Mouse (Mus musculus) right cerebral cortex, postnatal 25 days (tissue): Measurements from ENCODE around the gene Smox.
A peak's percentile ranks its signal among the peaks of the same experiment; 100 is the strongest.

ENCODE experiments used
- DNase-seq: peaks from one replicate; pipeline ENCODE4 v3.0.0; 2022

Smox gene

DNA sequence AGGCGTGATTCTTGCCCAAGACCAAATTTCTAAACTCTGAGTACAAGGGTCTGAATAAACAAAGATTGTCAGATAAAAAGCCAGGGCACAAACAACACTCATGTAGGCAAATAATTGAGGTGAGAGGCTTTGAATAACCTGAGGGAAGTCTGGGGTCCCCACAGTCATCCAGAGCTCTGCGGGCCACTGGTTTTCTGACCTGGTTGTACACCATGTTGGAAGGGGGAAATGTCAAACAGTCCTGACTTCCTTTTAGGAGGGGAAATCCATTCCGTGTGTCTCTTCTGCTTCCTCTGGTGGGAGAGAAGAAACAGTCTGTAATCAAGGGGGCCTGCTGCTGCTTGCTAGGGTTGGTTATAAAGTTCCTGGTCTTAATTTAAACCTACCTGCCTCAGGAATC lies 5.2 kb upstream of the Smox start:
- DNase-seq = no peak

DNA sequence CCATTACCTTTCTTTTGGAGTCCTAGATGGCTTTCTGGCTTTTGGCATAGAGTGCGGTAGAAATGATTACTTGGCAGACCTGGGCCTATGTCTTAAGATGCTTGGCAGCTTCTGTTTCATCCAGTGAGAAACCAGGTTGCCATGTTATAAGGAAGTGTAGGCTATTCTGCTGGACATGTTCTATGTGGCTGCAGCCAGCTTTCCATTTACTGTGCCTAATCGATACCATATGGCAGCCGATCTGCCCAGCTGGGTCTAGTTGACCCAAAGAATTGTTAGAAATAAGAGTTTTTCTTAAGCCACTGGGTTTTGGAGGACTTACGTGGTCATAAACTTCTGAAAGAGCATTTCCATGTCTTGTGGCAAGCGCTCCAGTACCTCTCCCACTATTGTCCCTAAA lies 4.0 kb upstream of the Smox start:
- DNase-seq = no peak

DNA sequence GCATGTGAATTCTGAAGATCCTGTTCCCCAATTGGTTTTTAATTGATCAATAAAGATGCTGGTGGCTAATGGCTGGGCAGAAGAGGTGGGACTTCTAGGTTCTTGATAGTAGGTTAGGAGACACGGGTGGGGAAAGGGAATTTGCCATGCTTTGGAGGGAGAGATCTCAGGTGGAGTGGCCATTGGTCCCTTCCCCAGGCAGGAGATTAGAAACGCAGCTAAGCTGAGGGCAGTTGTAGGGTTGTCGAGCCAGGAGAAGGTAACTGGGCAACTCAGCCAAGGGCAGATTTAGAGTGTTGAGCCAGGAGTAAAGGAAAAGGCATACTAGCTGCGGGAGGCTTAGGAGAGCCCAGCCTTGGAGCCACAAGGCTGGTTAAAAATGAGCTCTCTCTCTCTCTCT lies 3.0 kb upstream of the Smox start:
- no peak for DNase-seq

DNA sequence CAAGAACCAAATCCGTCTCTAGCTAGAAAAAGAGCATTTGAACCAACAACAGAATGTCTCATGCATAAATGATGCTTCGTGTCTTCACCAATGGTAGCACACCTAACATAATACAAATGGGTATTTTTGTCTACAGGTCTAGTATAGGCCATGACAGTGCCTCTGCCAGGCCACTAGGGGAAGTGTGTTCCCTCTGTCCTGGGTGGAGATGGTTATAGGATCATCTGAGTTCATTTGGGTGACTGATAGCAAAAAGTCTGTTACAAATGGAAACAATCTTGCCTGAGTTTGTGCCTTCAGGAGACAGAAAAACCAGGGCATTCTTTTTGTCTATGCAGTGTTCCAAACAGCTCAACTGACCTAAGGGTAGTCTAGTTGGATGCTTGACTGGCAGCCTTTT lies 2.4 kb upstream of the Smox start:
- DNase-seq = no peak

DNA sequence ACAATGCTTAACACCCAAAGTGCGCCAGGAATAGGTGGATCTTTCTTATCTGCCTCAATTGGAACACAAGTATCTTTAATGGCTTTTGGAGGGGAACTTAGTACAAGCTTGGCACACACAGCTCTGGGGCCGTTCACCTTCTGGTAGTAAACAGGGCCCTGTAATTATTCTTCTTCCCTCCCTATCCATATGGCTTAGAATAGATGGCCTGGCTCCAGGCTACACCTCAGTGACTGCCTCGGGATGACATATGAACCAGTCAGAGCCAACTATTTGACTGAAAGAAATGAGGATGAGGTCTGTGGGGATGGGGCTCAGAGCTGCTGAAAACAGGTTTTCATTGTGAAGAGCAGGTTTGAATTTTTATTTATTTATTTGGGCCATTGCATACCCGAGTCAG lies 1.7 kb upstream of the Smox start:
- no peak for DNase-seq

DNA sequence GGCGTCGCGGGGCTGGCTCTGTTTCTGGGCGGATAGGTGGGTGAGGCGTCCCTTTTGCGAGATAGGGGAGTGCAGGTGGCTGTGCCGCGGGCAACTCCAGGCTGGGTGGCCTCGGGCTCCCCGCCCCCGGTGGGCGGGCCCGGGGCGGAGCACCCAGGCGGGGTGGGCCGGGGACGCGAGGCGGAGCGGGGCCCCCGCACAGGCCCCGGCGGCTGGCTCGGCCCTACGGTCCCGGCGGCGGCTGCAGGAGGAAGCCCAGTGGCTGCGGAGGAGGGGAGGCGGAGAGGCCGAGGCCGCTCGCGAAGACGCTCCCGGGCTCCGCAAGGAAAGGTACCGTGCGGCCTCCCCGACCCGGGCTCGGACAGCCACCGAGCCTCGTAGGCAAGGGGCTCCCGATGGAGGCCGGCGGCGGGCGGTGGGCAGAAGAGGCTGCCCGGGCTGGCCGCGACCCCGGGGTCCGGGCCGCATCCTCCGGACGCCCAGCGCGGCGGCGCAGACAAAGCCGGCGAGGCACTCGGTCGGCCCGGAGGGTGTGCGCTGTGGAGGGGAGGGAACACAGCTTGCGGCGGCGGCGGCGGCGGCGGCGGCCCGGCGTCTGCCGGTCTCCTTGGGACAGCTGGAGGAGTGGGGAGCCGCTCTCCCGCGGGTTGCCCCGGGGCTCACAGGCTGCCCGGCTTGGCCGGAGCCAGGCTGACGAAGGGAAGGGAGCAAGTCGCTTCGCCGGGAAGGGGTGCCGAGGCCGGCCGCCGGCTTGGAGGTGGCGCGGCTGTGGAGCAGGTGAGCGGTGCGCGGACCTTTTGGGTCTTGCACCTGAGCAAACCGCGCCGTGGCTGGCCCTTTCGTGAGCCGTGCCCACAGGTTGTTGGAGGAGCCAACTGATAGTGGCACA lies 655 bp downstream of the Smox start:
- peak; percentile 87 for DNase-seq

DNA sequence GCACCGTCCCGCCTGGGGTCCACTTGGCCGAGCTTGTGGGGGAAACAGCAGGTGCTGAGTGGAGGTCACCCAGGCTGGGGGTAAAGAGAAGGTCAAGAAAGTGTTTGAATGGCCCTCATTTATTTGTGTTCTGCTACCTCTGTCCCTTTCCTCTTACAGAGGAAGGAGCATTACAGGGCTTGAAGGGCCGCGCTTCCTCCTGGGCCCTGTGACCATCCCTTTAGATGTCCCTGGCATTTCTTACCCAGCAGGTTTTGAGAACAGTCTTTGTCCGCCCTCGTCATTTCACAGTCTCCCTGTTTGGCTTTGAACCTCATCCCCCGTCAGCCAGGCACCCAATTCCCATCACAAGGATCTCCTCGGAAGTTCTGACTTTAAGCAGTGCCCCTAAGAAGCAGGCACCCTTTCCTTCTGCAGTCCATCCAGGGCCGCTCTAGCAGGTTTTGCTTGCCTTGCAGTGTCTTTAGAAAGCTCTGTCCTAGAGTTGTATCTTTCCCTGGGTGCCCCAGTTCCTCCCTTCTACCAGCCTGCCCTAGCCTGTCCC lies 1.4 kb downstream of the Smox start:
- no peak for DNase-seq

DNA sequence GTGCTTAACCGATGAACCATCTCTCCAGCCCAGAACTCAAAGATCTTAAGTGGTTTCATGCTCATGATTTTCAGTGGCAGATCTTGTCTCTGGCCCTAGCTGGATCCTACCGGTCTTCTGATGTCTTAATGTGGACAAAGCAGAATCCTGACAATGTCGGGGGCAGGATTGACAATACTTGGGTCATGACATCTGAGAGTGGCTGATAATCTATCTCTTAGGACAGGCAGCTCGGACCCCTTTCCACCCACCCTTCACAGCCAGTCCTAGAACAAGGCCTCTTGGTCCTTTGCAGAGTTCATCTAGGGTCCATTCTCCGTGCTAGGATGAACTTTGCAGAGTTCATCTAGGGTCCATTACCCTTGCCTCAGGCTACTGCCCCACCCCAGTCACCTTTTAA lies 2.1 kb downstream of the Smox start:
- DNase-seq = no peak

DNA sequence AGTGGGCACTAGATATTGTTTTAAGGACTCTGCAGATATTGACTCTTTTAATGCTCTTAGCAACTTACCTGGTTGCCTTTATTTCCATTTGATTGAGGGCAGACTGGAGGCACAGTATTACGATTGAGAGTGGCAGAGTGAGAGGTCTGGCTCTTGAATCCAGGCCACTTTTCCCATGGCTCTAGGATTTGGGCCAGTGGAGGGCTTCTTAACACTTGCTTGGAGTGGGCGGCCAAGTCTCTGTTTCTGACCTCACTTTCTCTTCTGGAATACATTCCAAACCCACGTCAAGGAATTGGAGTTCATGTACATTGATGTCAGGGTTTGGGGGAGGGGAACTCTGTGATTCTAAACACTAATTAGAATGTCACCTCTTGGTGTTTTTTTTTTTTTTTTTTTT lies 4.0 kb downstream of the Smox start:
- no peak for DNase-seq

DNA sequence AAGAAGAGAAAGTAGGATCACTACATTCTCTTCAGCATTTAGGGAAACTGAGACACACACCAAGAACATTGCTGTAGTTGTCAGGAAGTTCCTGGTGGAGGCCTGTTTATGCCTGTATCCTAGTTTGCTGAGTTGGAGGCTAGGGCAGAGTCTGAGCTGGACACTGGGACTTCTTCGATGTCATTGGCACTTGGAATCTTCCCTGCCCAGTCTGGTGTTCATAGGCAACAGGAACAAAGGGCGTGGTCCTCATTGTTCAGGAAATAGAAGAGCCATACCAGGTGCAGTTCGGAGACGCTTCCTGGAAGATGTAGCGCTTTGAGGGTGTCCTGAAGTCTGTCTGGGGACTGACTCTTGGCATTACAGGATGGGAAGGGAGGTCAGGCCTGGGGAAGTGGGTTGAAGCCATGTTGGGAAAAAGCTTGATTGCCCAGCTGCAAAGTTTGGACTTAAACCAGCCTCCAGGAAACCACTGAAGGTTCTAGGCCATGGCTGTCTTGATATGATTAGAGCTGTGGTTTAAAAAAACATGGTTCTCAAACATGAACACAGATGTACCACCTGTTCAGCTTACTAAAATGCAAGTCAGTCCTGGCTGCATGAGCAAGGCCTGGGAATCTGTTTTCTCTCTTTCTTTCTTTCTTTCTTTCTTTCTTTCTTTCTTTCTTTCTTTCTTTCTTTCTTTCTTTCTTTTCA lies 5.0 kb downstream of the Smox start:
- no peak for DNase-seq

DNA sequence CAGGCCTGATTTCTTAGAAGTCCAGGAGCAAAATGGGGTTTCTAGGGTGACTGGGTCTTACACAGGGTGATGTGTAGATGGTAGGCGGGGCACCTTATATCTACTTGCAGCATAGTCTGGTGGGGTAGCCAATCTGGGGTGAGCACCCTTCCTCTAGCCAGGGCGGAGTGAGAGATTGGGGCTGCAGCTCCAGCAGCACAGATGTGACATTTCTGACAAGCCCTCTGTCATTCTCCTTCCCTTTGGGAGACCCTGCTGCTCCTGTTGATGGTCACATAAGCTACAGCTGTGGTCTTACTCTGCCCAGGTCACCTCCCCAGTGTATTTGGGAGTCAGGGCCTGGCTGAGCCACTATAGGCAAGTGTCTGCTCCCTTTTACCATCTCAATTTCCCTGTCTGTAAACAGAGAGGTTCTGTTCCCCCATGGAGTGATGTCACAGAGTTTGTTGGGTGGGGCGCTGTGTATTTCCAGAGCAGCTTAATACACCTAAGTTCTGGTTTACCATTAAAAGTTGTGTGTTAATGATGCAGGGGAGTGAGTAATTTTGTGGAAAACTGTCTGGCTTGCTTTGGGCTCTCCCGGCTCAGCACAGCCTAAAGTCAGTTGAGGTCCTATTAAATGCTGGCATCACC lies 6.0 kb downstream of the Smox start:
- no peak for DNase-seq

DNA sequence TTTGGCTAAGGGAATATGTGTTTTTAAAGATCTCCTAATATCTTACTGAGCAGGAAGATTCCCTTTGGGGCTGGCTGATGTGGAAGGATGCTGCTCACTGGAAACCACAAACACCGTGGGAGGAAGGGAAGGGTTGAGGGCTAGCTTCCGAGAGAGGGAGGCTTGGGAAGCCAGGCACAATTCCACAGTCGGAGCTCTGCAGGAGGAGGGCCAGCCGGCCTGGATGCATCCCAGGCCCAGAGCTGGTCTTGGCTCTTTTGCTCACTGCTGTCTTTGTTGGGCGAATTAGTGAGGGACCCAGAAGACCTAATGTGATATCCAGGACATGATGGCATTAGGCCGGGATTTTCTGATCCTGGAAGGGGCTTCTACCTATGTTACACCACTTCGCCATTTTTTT lies 6.9 kb downstream of the Smox start:
- DNase-seq = no peak

DNA sequence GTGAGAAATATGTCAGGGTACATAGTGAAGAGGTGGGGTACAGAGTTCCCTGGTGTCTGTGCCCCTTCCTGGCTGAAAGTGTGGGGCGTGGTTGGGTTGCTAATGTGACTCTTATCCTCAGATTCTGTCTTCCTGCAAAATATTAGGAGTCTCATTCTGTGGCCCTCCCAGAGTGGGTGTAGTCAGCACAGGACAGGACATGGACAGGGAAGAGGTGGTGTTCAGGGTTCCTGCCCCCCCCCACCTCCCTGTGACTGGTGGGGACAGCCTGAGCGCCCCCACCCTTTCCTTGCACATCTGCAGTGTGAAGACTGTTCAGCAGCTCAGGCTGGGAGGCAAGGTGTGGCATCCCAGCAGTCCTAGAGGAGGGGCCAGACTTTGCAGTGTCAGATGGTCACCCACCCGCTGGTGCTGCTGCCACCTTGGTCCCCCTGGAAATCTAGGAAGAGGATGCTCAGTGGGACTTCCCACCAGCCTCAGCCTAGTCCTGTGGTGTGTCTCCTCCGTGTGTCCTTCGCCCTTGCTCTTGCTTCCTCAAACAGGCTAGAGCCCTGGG lies 8.1 kb downstream of the Smox start:
- DNase-seq = no peak

DNA sequence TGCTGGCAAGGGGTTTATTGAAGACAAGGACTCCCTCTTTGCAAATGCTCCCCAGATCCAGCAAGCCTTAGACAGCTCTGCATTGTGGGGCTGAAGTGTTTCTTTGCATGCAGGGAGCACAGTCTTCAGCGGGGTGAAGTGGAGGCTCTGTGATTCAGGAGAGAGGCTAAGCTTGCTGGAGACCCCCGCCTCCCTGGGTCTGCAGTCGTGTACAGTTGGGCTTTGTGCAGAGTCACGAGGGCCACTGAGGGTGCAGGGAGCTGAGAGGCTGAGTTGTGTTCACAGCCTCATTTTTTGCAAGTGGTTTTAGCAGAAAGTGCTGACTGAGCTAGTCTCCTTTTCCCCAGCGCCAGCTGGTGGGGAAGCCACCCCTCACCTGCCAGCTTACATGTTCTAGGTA lies 10.6 kb downstream of the Smox start:
- DNase-seq = no peak

DNA sequence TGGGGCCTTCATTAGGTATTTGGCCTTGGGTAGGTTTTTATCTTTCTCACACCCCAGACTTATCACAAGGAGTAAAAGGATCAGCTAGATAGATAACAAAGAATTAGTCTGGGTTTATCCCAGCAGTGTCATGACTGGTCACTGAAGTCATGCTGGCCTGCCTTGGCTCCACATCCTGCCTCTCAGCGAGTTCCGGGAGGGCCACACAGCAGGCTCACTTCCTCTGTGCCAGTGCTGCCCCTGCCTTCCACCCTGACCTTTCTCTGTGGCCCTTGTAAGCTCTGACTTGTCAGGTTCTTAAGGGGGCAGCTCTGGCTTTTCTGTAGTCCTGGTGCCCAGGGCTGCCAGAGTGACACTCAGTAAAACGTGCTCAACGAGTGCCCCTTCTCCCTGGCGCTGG lies 11.3 kb downstream of the Smox start:
- no peak for DNase-seq

DNA sequence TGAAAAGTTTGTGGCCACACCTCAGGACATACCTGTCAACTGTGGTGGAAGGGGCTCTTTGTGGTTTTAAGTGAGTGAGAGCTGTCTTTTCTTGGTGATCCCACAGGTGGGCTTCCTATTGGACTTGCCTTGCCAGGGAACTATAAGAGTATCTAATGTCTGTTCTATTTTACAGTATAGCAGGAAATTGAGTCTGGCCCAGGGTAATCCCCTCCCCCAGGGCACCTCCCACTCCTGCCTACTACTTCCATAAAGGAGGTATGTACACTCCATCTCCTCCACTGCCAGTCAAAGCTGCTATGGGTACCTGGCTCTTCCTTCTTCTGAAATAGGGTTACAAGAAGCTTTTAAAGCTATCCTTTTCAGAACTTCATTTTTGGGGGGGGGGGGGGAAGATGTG lies 14.1 kb downstream of the Smox start:
- no peak for DNase-seq

DNA sequence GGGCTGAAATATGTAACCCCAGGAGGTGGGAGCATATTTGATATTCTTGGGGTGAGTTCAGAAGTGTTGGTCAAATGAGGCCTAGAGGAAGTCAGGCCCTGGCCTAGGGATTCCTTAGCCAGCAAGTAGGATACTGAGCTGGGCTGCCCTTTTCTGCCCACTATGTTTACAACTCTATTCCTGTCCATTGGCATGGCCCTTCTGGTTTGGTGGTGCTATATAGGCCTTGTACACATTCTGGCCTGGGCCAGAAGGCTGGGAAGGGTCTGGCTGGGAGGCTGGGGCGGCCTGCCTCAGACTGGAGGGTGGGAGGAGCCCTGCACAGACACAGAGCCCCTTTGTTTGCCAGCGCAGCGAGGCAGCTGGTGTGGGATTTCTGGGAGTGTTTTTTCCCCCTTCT lies 15.1 kb downstream of the Smox start:
- DNase-seq = no peak

DNA sequence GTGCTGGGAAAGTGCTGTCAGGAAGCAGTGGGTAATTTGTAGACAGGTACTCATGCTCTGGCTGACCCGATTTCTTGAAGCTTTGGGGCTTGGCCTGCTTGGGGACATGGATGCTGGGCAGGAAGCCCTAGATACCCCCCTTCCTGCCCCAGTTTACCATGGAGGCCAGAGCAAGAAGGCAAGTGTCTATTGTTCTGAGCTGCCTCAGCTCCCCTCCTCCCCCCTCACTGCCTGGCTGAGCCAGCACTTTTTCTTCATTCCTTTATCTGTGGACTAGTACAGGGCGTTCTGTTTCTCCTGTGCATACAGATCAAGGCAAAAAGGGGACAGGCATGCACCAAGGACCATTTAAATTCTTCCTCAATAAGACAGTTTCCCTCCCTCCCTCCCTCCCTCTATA lies 17.2 kb downstream of the Smox start:
- no peak for DNase-seq

DNA sequence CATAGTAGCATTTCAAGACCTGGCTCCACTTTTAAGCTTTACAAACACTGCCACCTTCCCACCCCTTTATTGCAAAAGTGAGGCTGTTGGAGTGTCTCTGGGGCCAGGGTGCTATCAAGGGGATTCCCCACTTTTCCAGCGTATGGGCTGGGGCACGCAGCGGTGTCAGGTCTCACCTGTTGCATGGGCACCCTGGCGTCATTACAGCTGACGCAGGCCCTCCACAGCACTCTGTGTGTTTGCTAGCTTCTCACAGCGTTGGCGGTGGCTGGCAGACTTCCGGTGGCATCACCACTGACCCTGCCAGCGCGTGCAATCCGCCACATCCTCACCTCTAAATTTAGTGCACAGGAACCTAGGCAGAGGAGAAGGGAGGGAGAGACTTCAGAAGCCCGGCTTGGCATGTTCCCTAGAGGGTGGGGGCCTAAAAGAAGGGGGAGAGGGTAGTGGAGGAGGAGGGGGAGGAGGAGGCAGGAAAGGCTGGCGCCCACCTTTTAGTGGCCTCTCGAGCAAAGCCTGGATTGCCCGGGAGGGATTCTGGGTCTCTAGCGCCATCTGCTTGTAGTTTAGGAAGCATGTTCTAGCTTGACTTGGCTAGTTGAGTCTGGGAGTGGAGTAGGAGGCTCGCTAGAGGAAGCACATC lies 18.5 kb downstream of the Smox start:
- peak; percentile 58 for DNase-seq

DNA sequence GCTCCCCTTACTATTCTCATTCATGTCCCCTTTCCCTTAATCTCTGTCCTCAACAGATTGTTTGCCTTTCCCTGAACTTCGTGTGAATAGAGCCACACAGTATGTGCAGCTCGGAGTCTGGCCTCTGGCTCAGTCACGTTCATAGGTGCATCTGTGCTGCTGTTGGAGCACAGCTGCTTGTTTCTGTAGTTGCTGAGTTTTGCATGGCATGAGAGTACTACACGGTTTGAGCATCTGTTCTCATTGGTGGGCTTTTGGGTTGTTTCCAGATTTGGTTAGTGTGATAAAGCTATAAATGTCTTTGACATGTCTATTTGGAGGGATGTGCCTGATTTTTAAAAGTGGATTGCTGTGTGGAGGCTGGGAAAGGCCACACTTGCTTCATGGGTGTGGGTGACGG lies 19.2 kb downstream of the Smox start:
- DNase-seq = no peak

DNA sequence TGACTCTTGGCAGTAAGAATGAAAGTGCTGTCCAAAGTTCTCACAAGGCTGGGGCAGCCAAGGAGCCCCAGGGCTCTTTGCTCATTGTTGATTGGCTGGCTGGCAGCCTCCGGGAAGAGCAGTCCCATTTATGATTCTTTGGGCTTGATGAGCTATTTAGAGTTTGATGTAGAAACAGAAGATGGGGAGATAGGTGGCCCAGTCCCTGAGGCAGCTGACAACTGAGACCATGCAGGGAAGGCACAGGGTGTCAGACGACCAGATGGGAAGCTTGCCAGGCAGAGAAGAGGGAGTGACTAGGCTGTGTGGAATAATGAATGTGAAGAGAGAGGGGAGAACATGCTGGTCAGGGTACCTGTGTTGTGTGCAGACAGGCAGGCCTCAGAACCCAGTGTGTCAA lies 22.2 kb downstream of the Smox start:
- no peak for DNase-seq

DNA sequence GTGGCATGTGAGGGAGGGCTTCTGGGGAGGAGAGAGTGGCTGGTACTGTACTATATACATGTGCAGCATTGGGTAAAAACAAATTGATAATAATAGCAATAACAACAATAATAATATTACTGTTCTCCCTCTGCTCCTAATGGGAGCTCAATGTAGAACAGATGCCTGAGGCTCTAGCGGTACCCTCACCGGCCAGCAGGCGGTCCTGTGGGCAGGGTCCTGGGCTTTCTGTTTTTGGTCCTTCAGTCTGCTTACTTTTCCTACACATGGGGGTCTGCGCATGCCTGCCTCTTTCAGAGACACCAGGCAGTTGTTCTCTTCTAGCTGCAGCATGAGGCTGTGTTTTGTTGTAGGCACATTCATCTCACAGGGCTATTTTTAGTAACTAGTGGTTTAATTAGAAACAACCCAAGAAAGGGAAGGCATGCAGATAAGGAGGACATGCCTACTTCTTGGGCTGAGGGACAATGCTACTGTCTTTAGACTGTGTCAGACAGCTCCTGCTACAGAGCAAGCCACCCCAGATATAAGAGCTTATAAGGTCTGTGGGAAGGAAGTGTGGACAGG lies 22.8 kb downstream of the Smox start:
- DNase-seq = no peak

DNA sequence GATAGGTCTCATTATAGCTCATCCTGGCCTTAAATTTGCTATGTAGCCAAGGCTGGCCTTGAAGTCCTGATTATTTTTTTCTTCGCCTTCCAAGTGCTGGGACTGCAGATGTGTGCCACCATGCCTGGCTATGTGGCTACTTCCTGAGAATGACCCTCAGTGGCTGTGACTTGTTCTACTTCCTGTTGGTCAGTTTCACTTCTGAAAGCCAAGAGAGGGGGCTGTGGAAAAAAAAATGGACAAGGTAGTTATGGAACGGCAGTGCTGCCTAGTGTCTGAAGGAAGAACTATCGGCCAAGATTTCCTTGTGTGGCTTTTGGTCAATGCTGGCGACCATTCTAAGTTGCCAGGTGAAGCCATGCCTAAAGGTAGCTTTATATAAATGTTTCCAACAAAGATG lies 26.3 kb downstream of the Smox start:
- no peak for DNase-seq
